Mouse (Mus musculus): ENCODE measurements around the gene Sae1.

The Sae1 gene

GRCm38 (mm10) chr7:16402968-16403948 is 15.7 kb upstream of the Sae1 start:
- intact Hi-C loops (cut with DNase I), result no loop called here

- intact Hi-C loops (cut with DNase I), result no loop called here
Observed at GRCm38 (mm10) chr7:16402449-16402848, 14.8 kb upstream of the Sae1 start.

- intact Hi-C loops (cut with DNase I), result no loop called here
Observed at GRCm38 (mm10) chr7:16401991-16402431, 14.4 kb upstream of the Sae1 start.

- intact Hi-C loops (cut with DNase I), result no loop called here
Observed at GRCm38 (mm10) chr7:16400689-16401611, 13.3 kb upstream of the Sae1 start, which contains the start of gene Zc3h4. Gene Zc3h4 (plus strand): TSS chr7:16400910.

- intact Hi-C loops (cut with DNase I), result loop anchor here (10.0 kb wide), 1 partner anchor 215 kb away; the partner anchor contains the start of gene Arhgap35
Observed at GRCm38 (mm10) chr7:16399820-16400688, 12.4 kb upstream of the Sae1 start.

GRCm38 (mm10) chr7:16399098-16399819 is 11.7 kb upstream of the Sae1 start:
- intact Hi-C loops (cut with DNase I), result loop anchor here (10.0 kb wide), 1 partner anchor 216 kb away; the partner anchor contains the start of gene Arhgap35

- intact Hi-C loops (cut with DNase I), result loop anchor here (10.0 kb wide), 1 partner anchor 216 kb away; the partner anchor contains the start of gene Arhgap35
Observed at GRCm38 (mm10) chr7:16398387-16399050, 10.9 kb upstream of the Sae1 start.

GRCm38 (mm10) chr7:16397465-16397864 is 9.9 kb upstream of the Sae1 start:
- intact Hi-C loops (cut with DNase I), result loop anchor here (2.0 to 10.0 kb wide), 3 partner anchors 29 to 217 kb away; partner anchors contain the start of gene Arhgap35

- intact Hi-C loops (cut with DNase I), result loop anchor here (2.0 to 10.0 kb wide), 3 partner anchors 31 to 219 kb away; partner anchors contain the start of gene Arhgap35
Observed at GRCm38 (mm10) chr7:16395944-16396343, 8.3 kb upstream of the Sae1 start.

- intact Hi-C loops (cut with DNase I), result loop anchor here (10.0 kb wide), 1 partner anchor 222 kb away; the partner anchor contains the start of gene Arhgap35
Observed at GRCm38 (mm10) chr7:16392923-16393322, 5.3 kb upstream of the Sae1 start.

GRCm38 (mm10) chr7:16389942-16390341 is 2.3 kb upstream of the Sae1 start:
- intact Hi-C loops (cut with DNase I), result loop anchor here (10.0 kb wide), 1 partner anchor 225 kb away; the partner anchor contains the start of gene Arhgap35

- intact Hi-C loops (cut with DNase I), result loop anchor here (10.0 kb wide), 1 partner anchor 192 kb away; no protein-coding TSS in a partner anchor
Observed at GRCm38 (mm10) chr7:16376505-16376904, 11.1 kb downstream of the Sae1 start.

- intact Hi-C loops (cut with DNase I), result loop anchor here (10.0 kb wide), 1 partner anchor 190 kb away; no protein-coding TSS in a partner anchor
Observed at GRCm38 (mm10) chr7:16374989-16375388, 12.6 kb downstream of the Sae1 start.

- intact Hi-C loops (cut with DNase I), result loop anchor here (2.0 to 10.0 kb wide), 2 partner anchors 79 to 189 kb away; no protein-coding TSS in a partner anchor
Observed at GRCm38 (mm10) chr7:16373719-16374118, 13.9 kb downstream of the Sae1 start.

- intact Hi-C loops (cut with DNase I), result loop anchor here (10.0 kb wide), 1 partner anchor 186 kb away; no protein-coding TSS in a partner anchor
Observed at GRCm38 (mm10) chr7:16370596-16370995, 17.0 kb downstream of the Sae1 start.

GRCm38 (mm10) chr7:16368835-16369234 is 18.8 kb downstream of the Sae1 start:
- intact Hi-C loops (cut with DNase I), result loop anchor here (5.0 kb wide), 1 partner anchor 42 kb away; no protein-coding TSS in a partner anchor

GRCm38 (mm10) chr7:16366669-16367068 is 20.9 kb downstream of the Sae1 start:
- intact Hi-C loops (cut with DNase I), result loop anchor here (5.0 kb wide), 1 partner anchor 39 kb away; no protein-coding TSS in a partner anchor

- intact Hi-C loops (cut with DNase I), result loop anchor here (5.0 kb wide), 1 partner anchor 39 kb away; no protein-coding TSS in a partner anchor
Observed at GRCm38 (mm10) chr7:16366133-16366646, 21.4 kb downstream of the Sae1 start.
